Mouse (Mus musculus): ENCODE measurements around the gene Por.

DNA sequence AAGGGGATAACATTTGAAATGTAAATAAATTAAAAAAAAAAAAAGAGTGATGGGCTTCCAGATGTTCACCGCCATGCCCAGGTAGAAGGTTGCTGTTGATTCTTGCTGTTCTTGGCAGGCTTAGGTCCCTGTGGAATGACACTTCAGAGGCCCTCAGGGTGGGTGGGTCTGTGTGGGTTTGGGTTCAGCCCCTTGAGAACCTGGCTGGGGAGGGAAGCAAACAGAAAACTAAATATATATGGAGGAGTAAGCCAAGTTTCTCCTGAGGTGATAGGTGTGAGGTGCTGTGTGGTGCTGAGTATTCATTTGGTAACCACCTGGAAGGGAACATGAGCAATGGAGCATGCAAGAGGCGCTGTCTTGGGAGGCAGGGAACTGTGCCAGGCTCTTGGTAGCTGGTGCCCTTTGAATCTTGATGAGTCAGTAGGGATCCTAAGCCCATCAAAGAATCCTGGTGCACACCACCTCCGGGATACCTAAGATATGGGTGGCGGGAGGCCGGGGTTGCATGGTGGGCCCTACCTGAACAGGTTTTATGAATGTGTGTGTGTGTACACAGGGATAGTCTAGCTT is 23.5 kb downstream of the Por start:
- TF ChIP-seq POLR2A (IDR thresholded peaks at IDR 0.05; ENCODE audit: low read depth, low read length) (no peak), CTCF (IDR thresholded peaks at IDR 0.05; ENCODE audit: extremely low read depth, insufficient read depth, insufficient read length, insufficient replicate concordance) (no peak)

Data from spleen, adult 2 months (tissue).